Comparison of ENCODE assay signal across 8 mouse cellular contexts in genomic region chr1:160792156-160792685, GRCm38 (mm10). TPM values are rescaled to one million over a fixed set of nuclear protein-coding genes. Genes with fewer than 3 reads are reported as not detected.
DNase-seq lines count a peak whose midpoint lies in the region; ATAC-seq and TF ChIP-seq lines count a peak whose summit lies in the region.

No protein-coding gene starts in this region.

- peak overlapping the region; percentile 75 for H3K27ac ChIP-seq in heart, embryonic 11.5 days (ENCODE audit: low read depth, low read length)
- peak overlapping the region; percentile 98 for H3K27ac ChIP-seq in liver, embryonic 16.5 days (ENCODE audit: low read length)
- H3K27ac ChIP-seq in neural tube, embryonic 13.5 days (replicated peaks): peak overlapping the region; percentile 73

- DNase-seq in 416B (ENCODE audit: low read depth) (peak; percentile 48), G1E (ENCODE audit: low spot score) (peak; percentile 33)
- peak; percentile 63 for DNase-seq in embryo, embryonic 10.5 days (ENCODE audit: low spot score)
- peak; percentile 69 for DNase-seq in kidney, postnatal 10 days
- no peak for DNase-seq in thymus, postnatal 0 days (ENCODE audit: low spot score)

- WGBS in heart, embryonic 11.5 days (ENCODE audit: insufficient replicate concordance): under 1% methylated on average over 37 of the region's 51 CpGs
- under 1% methylated on average over 48 of the region's 51 CpGs for WGBS in liver, embryonic 16.5 days (ENCODE audit: insufficient replicate concordance)
- WGBS in neural tube, embryonic 13.5 days: under 1% methylated on average over 42 of the region's 51 CpGs

- H3K4me1 ChIP-seq in G1E (ENCODE audit: insufficient read depth, low read depth, low read length): peaks cover 51% of the 10 kb centered on the region
- peaks cover 3% of the 10 kb centered on the region for H3K4me1 ChIP-seq in heart, embryonic 11.5 days (ENCODE audit: control insufficient read depth, insufficient read depth, low read length)
- peaks cover 23% of the 10 kb centered on the region for H3K4me1 ChIP-seq in liver, embryonic 16.5 days (ENCODE audit: control insufficient read depth, low read depth, low read length)
- peaks cover 11% of the 10 kb centered on the region for H3K4me1 ChIP-seq in neural tube, embryonic 13.5 days (replicated peaks)

- H3K9me3 ChIP-seq in G1E (replicated peaks): no peaks in the 10 kb centered on the region
- H3K9me3 ChIP-seq in heart, embryonic 11.5 days (replicated peaks; ENCODE audit: control insufficient read depth, low read length): no peaks in the 10 kb centered on the region
- no peaks in the 10 kb centered on the region for H3K9me3 ChIP-seq in liver, embryonic 16.5 days (replicated peaks; ENCODE audit: control insufficient read depth, low read length)
- H3K9me3 ChIP-seq in neural tube, embryonic 13.5 days: no peaks in the 10 kb centered on the region

- H3K9ac ChIP-seq in heart, embryonic 11.5 days (ENCODE audit: low read depth, low read length): peak overlapping the region; percentile 79
- peak overlapping the region; percentile 100 for H3K9ac ChIP-seq in liver, embryonic 16.5 days (ENCODE audit: low read depth, low read length)
- peak overlapping the region; percentile 90 for H3K9ac ChIP-seq in neural tube, embryonic 13.5 days

- no peaks in the 10 kb centered on the region for H3K27me3 ChIP-seq in G1E (ENCODE audit: insufficient read depth, low read length)
- no peaks in the 10 kb centered on the region for H3K27me3 ChIP-seq in heart, embryonic 11.5 days (ENCODE audit: control insufficient read depth, insufficient read depth, low read length)
- no peaks in the 10 kb centered on the region for H3K27me3 ChIP-seq in liver, embryonic 16.5 days (ENCODE audit: control insufficient read depth, insufficient read depth, low read depth, low read length)
- 0 out of 2 replicates have a peak, but pooled peaks cover 3% of the 10 kb centered on the region for H3K27me3 ChIP-seq in neural tube, embryonic 13.5 days

- TF ChIP-seq CTCF in G1E (IDR thresholded peaks at IDR 0.05; ENCODE audit: low read depth, low read length): no peak

- peak overlapping the region; percentile 90 for H3K4me3 ChIP-seq in G1E (ENCODE audit: low read depth, low read length)
- peak overlapping the region; percentile 88 for H3K4me3 ChIP-seq in heart, embryonic 11.5 days (ENCODE audit: low read depth, low read length)
- peak overlapping the region; percentile 99 for H3K4me3 ChIP-seq in liver, embryonic 16.5 days (ENCODE audit: low read depth, low read length)
- H3K4me3 ChIP-seq in neural tube, embryonic 13.5 days: peak overlapping the region; percentile 89

- no peak; the same call in 1 of the 2 replicates for ATAC-seq in G1E (ENCODE audit: extremely low read depth, insufficient number of reproducible peaks, low FRiP score, poor library complexity, severe bottlenecking)
- ATAC-seq in heart, embryonic 11.5 days (replicated peaks; ENCODE audit: insufficient number of reproducible peaks, low FRiP score, low TSS enrichment): peak; percentile 60
- peak; percentile 49 for ATAC-seq in liver, embryonic 16.5 days (ENCODE audit: low read depth)
- peak; percentile 86 for ATAC-seq in neural tube, embryonic 13.5 days (ENCODE audit: low read depth)

- no peaks in the 10 kb centered on the region for H3K36me3 ChIP-seq in G1E (replicated peaks)
- no peaks in the 10 kb centered on the region for H3K36me3 ChIP-seq in heart, embryonic 11.5 days (ENCODE audit: control insufficient read depth, insufficient read depth, low read length)
- no peaks in the 10 kb centered on the region for H3K36me3 ChIP-seq in liver, embryonic 16.5 days (ENCODE audit: control insufficient read depth, insufficient read depth)
- H3K36me3 ChIP-seq in neural tube, embryonic 13.5 days: no peaks in the 10 kb centered on the region

- H3K4me2 ChIP-seq in heart, embryonic 11.5 days: peak overlapping the region; percentile 89
- H3K4me2 ChIP-seq in liver, embryonic 16.5 days (ENCODE audit: low read depth, low read length): peak overlapping the region; percentile 81
- H3K4me2 ChIP-seq in neural tube, embryonic 13.5 days: peak overlapping the region; percentile 95

RNA-seq across cellular contexts. Expression of gene Rabgap1l, which starts 0.8 kb away (rescaled TPM):
- 256 and 302 TPM in 2 replicates for total RNA-seq in G1E (2014; fragmentation: Nextera tagmentation)
- total RNA-seq in G1E (2017): 237 and 325 TPM in 2 replicates
- polyA plus RNA-seq in G1E (2012): 11.8 and 12.9 TPM in 2 replicates
- 53.5 and 58.1 TPM in 2 replicates for polyA plus RNA-seq in heart, embryonic 11.5 days (2014; fragmentation: Nextera tagmentation; extraction: Ambion mirVana)
- 27.6 and 28.9 TPM in 2 replicates for polyA plus RNA-seq in liver, embryonic 16.5 days (2015; fragmentation: Nextera tagmentation; extraction: Ambion mirVana)
- polyA plus RNA-seq in neural tube, embryonic 13.5 days (2015; fragmentation: Nextera tagmentation; extraction: Ambion mirVana): 20.5 and 23.7 TPM in 2 replicates
- 73.7 and 88.0 TPM in 2 replicates for polyA plus RNA-seq in thymus, postnatal 0 days (2015; fragmentation: Nextera tagmentation; extraction: Ambion mirVana)
